Mouse (Mus musculus) yolk sac, embryonic 10.5 days (tissue): Measurements from ENCODE around the gene Gm11172.
"Not testable (repeated sequence)": the region's sequence is repeated elsewhere in the genome, so short reads cannot be mapped to it uniquely, and the experiment has no call there.

Experiments
- DNase-seq: peaks from one replicate; pipeline ENCODE4 v3.0.0-alpha.2; 2017; ENCODE audit warnings: low spot score

The Gm11172 gene

GRCm38 (mm10) chr16:10834542-10834910 is 21.8 kb downstream of the Gm11172 start:
- peak; percentile 20 for DNase-seq

DNA sequence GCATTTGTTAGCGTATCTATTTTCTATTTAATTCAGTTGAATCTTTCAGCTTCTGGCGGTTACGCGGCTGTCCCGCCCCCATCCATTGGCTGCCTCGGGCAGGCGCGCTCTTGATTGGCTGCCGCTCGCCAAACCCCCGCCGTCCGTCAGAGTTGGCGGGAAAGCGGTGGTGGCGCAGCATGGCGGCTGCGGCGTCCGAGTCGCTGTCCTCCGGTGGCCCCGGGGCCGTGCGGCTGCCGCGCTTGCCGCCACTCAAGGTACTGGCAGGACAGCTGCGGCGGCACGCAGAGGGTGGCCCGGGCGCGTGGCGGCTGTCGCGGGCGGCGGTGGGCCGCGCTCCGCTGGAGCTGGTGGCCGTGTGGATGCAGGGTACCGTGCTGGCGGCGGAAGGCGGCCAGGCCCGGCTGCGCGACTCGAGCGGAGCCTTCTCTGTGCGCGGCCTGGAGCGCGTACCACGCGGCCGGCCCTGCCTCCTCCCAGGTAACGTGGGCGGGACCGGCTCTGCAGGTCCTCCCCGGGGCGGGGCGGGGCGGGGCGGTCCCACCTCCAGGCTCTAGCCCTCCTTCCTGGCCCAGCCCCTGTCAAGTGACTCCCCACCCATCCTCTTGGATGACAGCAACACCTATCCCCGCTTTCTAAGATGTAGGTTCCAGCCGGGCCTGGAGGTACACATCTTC is 22.3 kb downstream of the Gm11172 start, which contains the start of gene Rmi2:
Gene Rmi2 (plus strand): TSS at position 149 of the 677 bp plus-strand sequence.
- DNase-seq = peak; percentile 92

DNA sequence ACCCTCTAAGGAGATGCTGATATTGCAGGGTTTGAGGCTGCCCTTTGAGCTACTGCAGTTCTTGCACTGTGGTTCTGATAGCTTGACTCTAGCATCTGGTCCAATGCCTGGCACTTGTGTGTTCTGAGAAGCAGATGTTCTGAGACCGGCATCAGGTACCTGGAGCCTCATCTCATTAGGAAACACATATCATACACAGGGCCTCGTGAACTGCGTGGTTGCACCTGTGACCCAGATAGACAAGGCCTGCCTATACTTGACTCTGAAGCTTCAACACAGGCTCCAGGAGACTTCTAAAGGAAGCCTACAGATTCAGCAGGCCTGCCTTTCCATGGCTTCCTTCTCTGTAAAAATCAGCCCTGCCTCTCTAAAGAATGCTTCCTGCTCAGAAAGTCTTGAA is 23.7 kb downstream of the Gm11172 start:
- DNase-seq = no peak

GRCm38 (mm10) chr16:10837250-10837649 is 24.5 kb downstream of the Gm11172 start:
- DNase-seq = no peak

GRCm38 (mm10) chr16:10837903-10838302 is 25.2 kb downstream of the Gm11172 start:
- DNase-seq = no peak

DNA sequence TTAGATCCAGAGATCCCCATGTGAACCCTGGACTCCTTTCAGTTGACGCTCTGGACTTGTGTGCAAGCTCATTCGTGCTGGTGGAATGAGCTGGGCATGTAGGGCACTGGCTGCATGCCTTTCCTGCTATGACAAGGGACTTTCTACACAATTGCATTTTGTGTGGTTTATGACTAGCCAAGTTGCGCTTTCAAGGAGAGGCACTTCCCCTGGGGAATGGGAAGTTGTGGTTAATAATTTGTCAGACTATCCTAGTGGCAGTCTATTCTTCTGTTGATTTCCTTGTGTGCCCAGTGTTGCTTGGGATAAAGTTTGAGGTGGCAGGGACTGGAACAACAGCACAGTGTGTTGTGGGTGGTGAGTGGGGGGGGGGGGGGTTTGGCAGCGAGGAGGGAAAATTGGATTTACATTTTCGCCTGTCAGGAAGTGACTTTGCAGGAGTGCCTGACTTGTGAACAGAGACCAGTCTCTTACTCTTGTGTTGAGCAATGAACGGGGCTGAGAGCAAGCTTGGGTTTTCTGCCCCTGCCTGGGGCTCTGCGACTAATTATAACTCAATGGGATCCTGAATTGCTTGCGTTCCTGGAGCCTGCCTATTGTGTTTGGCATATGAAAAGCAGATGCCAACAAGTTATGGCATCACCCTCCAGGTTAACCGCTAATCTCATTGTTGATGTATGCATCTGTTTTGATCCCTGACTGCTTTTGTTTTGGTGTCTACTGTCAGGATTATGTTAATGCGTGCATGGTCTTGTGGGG is 26.0 kb downstream of the Gm11172 start:
- peak; percentile 56 for DNase-seq

DNA sequence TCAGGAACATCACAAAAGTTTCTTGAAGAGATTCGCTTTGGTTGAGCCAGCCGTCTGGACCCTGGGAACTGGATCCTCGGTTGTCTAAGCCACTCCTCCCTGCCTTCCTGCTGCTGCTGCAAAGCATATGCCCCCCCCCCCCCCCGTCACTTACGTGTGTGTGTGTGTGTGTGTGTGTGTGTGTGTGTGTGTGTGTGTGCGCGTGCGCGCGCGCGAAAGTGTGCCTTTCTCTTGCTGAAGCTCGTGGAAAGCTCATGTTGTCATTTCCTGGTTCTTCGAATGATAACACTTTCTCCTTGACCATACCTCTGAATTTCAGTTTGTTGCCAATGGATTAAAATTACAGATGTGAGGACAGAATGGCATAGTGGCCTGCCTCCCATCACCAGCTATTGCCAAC is 27.3 kb downstream of the Gm11172 start:
- no peak for DNase-seq

GRCm38 (mm10) chr16:10842282-10842855 is 29.7 kb downstream of the Gm11172 start:
- DNase-seq = no peak

DNA sequence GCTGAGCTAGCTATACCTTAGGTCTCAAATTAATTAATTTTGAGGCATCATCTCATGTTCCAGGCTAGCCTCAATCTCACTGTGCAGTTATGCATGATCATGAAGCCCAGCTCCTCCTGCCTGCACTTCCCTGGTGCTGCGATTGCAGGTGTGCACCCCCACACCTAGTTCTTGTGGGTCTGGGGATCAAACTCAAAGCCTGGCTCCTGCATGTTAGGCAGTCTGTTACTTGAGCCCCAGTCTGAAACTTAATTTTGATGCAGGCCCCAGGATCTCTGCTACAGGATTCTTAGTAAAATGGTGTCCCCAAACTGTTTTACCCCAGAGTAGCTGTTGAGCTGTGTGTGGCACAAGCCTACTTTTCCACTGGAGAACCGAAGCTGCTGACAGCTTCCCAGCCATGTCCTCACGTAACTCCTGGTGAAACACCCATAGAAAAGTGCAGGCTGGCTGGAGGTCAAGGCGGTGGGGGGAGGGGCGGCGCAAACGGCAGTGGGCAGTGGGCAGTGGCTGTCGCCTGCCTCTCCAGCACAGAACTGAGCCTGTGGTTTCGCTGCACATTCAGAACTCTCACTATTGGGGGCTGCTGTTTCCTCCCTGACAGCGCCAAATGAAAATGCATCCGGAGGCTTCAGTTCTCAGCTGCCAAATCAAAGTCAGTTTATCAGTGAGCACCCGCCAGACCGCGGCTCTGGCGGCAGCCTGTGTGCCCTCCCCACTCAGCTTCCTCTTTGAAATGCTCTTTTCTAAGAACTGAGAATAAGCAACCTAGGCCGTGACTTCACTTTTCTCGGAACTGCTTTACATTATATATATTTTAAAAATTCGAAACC is 31.0 kb downstream of the Gm11172 start:
- peak; percentile 56 for DNase-seq

GRCm38 (mm10) chr16:10844319-10844670 is 31.6 kb downstream of the Gm11172 start:
- DNase-seq = no peak

DNA sequence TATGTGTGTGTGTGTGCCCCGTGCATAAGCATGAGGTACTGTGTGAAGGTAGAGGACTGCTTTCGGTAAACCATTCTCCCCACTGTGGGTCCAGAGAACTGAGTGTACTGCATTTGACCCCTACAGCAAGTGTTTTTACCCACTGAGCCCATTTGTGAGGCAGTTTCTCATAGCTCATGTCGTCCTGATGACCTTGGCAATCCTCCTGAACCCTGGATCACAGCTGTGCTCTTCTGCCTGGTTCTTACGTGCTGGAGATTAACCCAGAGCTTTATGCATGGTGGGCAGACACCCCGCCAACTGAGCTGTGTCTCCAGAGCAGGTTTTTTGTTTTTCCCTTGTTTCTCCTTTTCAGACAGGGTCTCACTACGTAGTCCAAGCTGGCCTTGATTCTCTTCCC is 33.2 kb downstream of the Gm11172 start:
- no peak for DNase-seq

- DNase-seq = peak; percentile 36
These were observed 33.8 kb downstream of the Gm11172 start for GRCm38 (mm10) chr16:10846503-10846902.

GRCm38 (mm10) chr16:10849965-10850861 is 37.5 kb downstream of the Gm11172 start:
- no peak for DNase-seq

GRCm38 (mm10) chr16:10850905-10851304 is 38.2 kb downstream of the Gm11172 start:
- no peak for DNase-seq

- DNase-seq = not testable (repeated sequence)
These were observed 39.5 kb downstream of the Gm11172 start for GRCm38 (mm10) chr16:10852216-10852615.

DNA sequence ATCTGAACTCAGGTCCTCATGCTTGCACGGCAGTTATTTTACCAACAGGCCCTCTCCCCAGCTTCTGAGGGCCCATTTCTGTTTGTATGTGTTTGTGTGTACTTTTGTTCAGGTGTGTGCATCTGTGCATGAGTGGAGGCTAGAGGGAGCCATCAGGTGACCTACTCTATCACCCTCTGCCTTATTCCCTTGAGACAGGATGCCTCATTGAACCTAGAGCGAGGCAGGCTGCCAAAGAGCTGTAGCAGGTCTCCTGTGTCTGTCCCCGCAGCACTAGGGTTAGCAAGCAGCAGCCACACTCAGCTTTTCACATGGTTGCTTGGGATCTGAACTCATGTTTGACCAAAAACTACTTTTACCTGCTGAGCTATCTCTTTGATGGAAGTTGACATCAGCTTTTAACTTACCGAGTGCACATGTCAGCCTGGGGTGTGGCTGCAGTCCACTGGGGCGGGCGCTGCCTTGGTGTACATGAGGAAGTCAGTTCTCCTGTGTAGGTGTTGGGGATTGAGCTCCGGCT is 47.1 kb downstream of the Gm11172 start:
- no peak for DNase-seq

GRCm38 (mm10) chr16:10861408-10861807 is 48.7 kb downstream of the Gm11172 start:
- no peak for DNase-seq
